Mouse (Mus musculus): Measurements from ENCODE around the gene Pole.

DNA sequence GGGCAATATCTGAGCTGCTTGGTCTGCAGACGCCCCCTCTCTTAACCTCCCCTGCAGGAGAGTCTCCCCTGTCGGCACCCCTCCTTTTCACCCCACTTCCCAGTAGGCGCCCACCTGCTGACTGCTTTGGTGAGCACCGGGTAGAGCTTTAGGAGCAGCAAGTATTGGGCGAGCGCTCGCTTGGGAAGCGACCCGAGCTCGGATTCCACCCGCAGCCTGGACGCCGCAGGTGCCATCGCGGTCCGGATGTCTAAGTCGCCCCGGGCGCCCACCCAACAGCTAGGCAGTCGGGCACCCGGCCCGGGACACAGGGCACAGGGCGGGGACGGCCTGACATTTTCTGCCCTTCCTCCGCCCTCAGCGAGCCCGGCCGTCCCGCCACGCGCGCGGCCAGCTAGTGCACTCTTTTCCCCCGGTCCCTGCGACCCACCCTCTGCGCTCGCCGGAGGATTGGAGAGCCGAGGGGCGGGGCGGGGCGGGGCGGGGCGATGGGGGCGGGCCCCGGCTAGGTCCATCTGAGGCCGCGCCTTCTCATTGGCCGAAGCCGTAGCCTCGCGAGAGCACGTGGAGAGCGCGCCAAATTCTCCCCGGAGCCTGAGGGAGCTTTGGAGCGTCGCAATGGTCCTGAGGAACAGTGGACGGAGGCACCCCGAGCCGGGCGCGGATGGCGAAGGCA, at the start of gene Pole, which contains the start of gene Pxmp2:
- TF ChIP-seq CTCF (IDR thresholded peaks at IDR 0.05; ENCODE audit: control insufficient read depth, insufficient read depth, low read length) = no peak
- no peak for TF ChIP-seq POLR2A (IDR thresholded peaks at IDR 0.05; ENCODE audit: borderline replicate concordance, control insufficient read depth, low read depth, low read length)
